Mouse (Mus musculus) lung, postnatal 0 days (tissue): ENCODE measurements around the gene Cir1. TPM values are rescaled to one million over a fixed set of nuclear protein-coding genes. Genes with fewer than 3 reads are reported as not detected.
A peak's percentile ranks its signal among the peaks of the same experiment; 100 is the strongest.

ENCODE experiments used
- ATAC-seq: fragments of 200-750 bp; cut with Nextera tagmentation; 2 replicates; pipeline ENCODE4 v1.8.0; 2017; ENCODE audit warnings: moderate library complexity
- DNase-seq: peaks from one replicate; pipeline ENCODE4 v3.0.0-alpha.2; 2016; ENCODE audit warnings: low spot score
- H3K27ac ChIP-seq: fragments of 300-500 bp; sonication (generic); 2 replicates; pipeline ENCODE4 v1.5.1; 2014; ENCODE audit warnings: antibody characterized with exemption, mild to moderate bottlenecking, low read length, mixed read lengths
- H3K27me3 ChIP-seq: fragments of 300-500 bp; sonication (generic); replicated peaks from 2 replicates; pipeline ENCODE4 v1.6.1; 2014; ENCODE audit warnings: low read length, mixed read lengths; ENCODE audit not compliant: insufficient read depth
- H3K36me3 ChIP-seq: fragments of 300-500 bp; sonication (generic); 2 replicates; pipeline ENCODE4 v1.6.1; 2014; ENCODE audit warnings: low read length, mixed read lengths; ENCODE audit not compliant: insufficient read depth
- H3K4me1 ChIP-seq: fragments of 300-500 bp; sonication (generic); 2 replicates; pipeline ENCODE4 v1.6.1; 2014; ENCODE audit warnings: antibody characterized with exemption, low read depth, low read length, mixed read lengths; ENCODE audit not compliant: insufficient read depth
- H3K4me2 ChIP-seq: fragments of 300-500 bp; sonication (generic); replicated peaks from 2 replicates; pipeline ENCODE4 v1.6.1; 2014; ENCODE audit warnings: low read depth, mild to moderate bottlenecking, low read length, moderate library complexity, mixed read lengths
- H3K4me3 ChIP-seq: fragments of 300-500 bp; sonication (generic); 2 replicates; pipeline ENCODE4 v1.5.1; 2014; ENCODE audit warnings: low read depth, low read length
- H3K9ac ChIP-seq: fragments of 300-500 bp; sonication (generic); replicated peaks from 2 replicates; pipeline ENCODE4 v1.6.1; 2014; ENCODE audit warnings: low read depth, mild to moderate bottlenecking
- H3K9me3 ChIP-seq: fragments of 300-500 bp; sonication (generic); 2 replicates; pipeline ENCODE4 v1.6.1; 2016; ENCODE audit warnings: low read length, mixed read lengths
- CTCF ChIP-seq: IDR thresholded peaks from 2 replicates; pipeline ENCODE4 v1.5.1; 2016; ENCODE audit warnings: antibody characterized with exemption, mild to moderate bottlenecking
- EP300 ChIP-seq: IDR thresholded peaks from 2 replicates; pipeline ENCODE4 v1.6.1; 2016; ENCODE audit warnings: antibody characterized with exemption, mild to moderate bottlenecking, control low read depth
- WGBS: fragments of 180-500 bp; shearing (Covaris S2); extraction: QIAGEN DNeasy Blood & Tissue Kit; methylation state at CpG from one replicate; pipeline ENCODE4 v1.1.7; 2014; 5-methylcytosine and 5-hydroxymethylcytosine counted together
- polyA plus RNA-seq: library from polyadenylated mRNA; unstranded; fragments of >200 nt; fragmentation: Nextera tagmentation; extraction: Ambion mirVana; gene quantifications from 2 replicates; pipeline ENCODE4 v1.2.1, GENCODE M21; 2015

Gene Cir1
- polyA plus RNA-seq, 1 experiment from 2014 or later = 39.3 TPM

DNA sequence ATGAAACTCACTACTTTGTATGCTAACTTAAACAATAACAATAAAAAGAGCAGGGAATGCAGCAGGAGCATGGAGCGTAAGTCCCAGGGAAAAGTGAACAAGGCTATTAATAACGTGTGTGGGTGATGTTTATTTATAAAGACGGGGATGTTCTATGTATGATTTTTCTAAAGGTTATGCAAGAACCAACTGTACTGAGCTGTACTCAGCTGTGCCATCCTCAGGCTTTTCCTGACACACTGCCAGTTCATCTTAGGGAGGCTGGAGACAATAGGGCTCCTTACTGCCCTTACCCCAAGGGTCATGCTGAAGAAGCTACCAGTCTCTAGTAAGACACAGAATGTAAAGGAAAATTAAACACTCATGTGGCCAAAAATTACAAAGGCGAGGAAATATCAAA lies 21.4 kb downstream of the Cir1 start:
- Histone ChIP-seq H3K27ac (no peak overlapping the region), H3K9me3 (no peaks in the 10 kb centered on the region), H3K27me3 (no peaks in the 10 kb centered on the region), H3K36me3 (peaks cover 22% of the 10 kb centered on the region), H3K9ac (no peak overlapping the region), H3K4me3 (no peak overlapping the region), H3K4me2 (no peak overlapping the region), H3K4me1 (no peaks in the 10 kb centered on the region)
- TF ChIP-seq EP300 (no peak), CTCF (no peak)
- ATAC-seq (no peak), DNase-seq (no peak)
- WGBS = 62% methylated on average over 4 of the region's 4 CpGs

DNA sequence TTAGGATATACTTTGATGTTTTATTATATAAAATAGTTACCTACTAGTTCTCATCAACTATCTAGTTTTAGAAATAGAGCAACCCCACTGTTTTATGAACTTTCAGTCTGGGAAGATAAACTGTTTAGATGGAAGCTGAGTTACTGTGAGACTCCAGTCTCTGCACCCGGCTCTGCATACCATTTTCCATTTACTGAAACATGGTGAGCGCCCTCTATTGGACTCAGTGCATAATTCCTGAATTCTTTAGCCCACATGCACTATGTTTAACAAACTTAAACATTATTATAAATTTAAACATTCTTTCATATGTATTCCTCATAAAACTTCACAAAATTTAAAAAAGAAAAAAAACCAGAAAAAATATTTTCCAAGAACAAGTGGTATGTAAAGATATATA lies 26.9 kb downstream of the Cir1 start:
- Histone ChIP-seq H3K9me3 (no peaks in the 10 kb centered on the region), H3K9ac (no peak overlapping the region), H3K4me2 (no peak overlapping the region), H3K4me1 (no peaks in the 10 kb centered on the region), H3K4me3 (no peak overlapping the region), H3K36me3 (peaks cover 13% of the 10 kb centered on the region), H3K27ac (no peak overlapping the region), H3K27me3 (peaks cover 10% of the 10 kb centered on the region; the same call in 1 of the 2 replicates)
- TF ChIP-seq EP300 (no peak), CTCF (peak; percentile 69)
- WGBS = 6% methylated on average over 2 of the region's 2 CpGs
- peak; percentile 76 for DNase-seq
- ATAC-seq = no peak

DNA sequence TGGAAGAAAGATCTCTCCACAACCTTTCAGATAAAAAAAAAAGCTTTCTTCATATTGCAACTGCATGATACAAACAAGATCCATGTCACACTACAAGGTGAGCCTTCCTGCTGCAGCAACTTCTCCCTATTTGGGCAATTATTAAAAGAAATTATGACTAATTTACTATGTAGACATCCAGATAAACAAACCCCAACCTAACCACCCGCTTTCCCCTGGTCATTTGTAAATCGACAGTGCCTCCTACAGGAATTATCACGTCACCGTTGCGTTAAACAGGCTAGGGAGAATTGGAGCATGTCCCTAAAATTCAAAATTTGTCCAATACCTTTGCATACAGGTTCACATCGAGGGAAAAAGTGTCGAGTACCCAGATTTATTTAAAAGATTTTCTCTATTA lies 30.8 kb downstream of the Cir1 start:
- 19% methylated on average over 7 of the region's 7 CpGs for WGBS
- Histone ChIP-seq H3K4me3 (no peak overlapping the region), H3K4me1 (no peaks in the 10 kb centered on the region), H3K4me2 (no peak overlapping the region), H3K9ac (no peak overlapping the region), H3K27me3 (peaks cover 39% of the 10 kb centered on the region), H3K9me3 (no peaks in the 10 kb centered on the region), H3K27ac (no peak overlapping the region), H3K36me3 (no peaks in the 10 kb centered on the region)
- peak; percentile 35 for DNase-seq
- TF ChIP-seq EP300 = no peak
- peak; percentile 64 for TF ChIP-seq CTCF
- no peak for ATAC-seq

DNA sequence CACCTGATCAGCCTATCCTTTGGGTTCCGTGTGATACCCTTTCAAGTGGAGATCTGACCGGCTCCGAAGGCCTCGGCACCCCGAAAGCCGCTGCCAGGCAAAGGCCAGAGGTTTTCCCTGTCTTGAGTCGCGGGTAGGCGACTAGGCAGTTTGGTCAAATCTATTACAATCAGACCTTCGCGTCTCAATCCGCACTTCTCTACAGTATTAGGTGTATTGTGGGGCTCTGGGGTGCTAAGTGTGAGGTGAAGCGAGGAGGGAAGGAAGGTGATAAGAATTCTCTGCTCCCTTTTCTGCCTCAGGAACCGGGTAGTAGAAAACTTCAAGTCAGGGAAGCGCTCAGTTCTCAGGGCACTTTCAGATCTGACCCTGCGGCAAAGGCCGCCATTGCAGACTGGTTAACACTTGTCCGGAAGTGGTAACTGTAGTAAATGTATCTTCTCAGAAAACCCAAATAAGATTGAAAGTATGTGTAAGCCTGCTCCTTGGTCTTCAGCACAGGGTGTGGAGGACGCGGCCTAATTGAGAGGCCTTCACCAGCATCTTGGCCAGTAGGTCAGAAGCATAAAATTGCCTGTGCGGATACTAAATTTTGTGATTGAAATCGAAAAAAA lies 31.3 kb downstream of the Cir1 start:
- peaks cover 43% of the 10 kb centered on the region for H3K27me3 ChIP-seq
- 23% methylated on average over 22 of the region's 22 CpGs for WGBS
- no peaks in the 10 kb centered on the region for H3K9me3 ChIP-seq
- 0 out of 2 replicates have a peak overlapping the region, but pooled peaks have one; percentile 22 for H3K4me3 ChIP-seq
- no peaks in the 10 kb centered on the region for H3K4me1 ChIP-seq
- no peak for ATAC-seq
- H3K36me3 ChIP-seq = no peaks in the 10 kb centered on the region
- H3K9ac ChIP-seq = no peak overlapping the region
- H3K4me2 ChIP-seq = no peak overlapping the region
- no peak overlapping the region for H3K27ac ChIP-seq
- TF ChIP-seq EP300 (no peak), CTCF (no peak)
- DNase-seq = peak; percentile 44

DNA sequence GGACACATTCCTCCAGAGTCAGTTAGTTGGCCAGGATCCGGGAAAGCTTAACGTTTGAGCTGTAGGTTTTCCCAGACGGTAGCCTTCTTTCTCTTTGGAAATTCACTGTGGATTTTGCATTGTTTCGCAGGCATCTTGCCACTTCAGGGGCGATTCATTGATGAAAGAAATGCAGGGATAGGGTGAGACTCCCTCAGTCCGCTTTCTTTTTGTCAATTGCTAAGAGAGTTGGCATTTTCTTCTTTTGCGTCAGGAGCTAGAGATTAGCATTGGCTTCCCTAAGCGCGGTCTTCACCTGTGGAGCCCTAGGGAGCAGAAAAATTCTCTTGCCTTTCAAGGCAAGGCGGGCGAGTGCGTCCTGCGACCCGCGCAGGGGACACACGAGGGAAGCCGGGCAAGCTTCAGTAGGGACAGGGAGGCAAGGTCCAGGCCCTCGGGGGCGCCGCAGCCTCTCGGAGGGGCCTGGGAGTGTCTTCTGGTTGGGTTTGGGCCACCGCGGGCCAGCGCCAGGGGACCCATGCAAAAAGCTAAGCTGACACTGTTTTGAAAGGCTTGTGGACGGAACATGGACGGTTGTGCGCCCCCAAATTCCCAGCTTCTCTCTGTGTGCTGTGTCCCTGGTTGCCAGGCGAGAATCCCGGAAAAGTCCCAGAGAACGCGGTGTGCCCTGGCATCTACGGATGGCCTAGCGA lies 32.0 kb downstream of the Cir1 start:
- no peaks in the 10 kb centered on the region for H3K9me3 ChIP-seq
- H3K36me3 ChIP-seq = no peaks in the 10 kb centered on the region
- H3K27ac ChIP-seq = no peak overlapping the region
- TF ChIP-seq EP300 = no peak
- TF ChIP-seq CTCF = no peak
- H3K27me3 ChIP-seq = peaks cover 48% of the 10 kb centered on the region
- 4% methylated on average over 33 of the region's 33 CpGs for WGBS
- no peaks in the 10 kb centered on the region for H3K4me1 ChIP-seq
- peak overlapping the region; percentile 22; the same call in 1 of the 2 replicates for H3K4me3 ChIP-seq
- H3K9ac ChIP-seq = no peak overlapping the region
- peak overlapping the region; percentile 20; the same call in 1 of the 2 replicates for H3K4me2 ChIP-seq
- DNase-seq = peak; percentile 22
- no peak for ATAC-seq

DNA sequence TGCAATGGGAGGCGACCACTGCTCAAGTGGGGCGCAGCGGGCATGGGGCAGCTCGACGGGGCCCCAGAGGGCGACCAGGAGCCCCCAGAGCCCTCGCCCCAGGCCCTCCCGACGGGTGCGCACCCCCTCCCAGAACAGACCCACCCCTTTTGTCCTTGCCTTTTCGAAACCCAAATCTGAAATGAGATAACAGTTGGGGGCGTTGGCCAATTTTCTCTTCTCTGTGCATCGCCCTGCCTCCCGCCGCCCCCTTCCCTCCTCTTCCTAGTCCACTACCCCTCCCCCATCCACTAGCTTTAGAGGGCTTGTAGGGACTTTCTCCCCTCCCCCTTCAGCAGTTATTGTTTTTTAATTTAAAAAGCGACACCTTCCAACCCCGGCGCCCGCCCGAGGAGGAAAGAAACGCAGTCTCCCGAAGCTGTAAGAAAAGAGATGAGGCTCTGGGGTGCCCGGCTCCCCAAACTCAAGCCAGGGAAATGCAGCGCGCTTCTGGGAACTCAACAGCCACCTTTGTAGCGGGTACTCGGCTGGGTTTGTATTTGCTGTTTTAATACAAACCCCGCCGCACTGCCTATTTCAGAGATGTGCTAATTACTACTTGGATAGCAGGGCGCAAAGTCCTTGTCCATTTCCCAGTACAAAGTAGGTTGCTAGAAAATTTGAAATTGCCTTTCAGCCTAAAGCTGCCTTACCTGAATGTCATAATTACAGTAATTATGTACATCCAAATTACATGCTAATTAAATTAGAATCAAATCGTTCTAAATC lies 33.0 kb downstream of the Cir1 start:
- 3% methylated on average over 30 of the region's 31 CpGs for WGBS
- Histone ChIP-seq H3K9ac (no peak overlapping the region), H3K9me3 (no peaks in the 10 kb centered on the region), H3K27me3 (peaks cover 51% of the 10 kb centered on the region), H3K4me1 (no peaks in the 10 kb centered on the region; the same call in 1 of the 2 replicates), H3K4me2 (no peak overlapping the region; the same call in 1 of the 2 replicates), H3K4me3 (no peak overlapping the region), H3K27ac (no peak overlapping the region), H3K36me3 (no peaks in the 10 kb centered on the region)
- no peak for TF ChIP-seq EP300
- no peak for TF ChIP-seq CTCF
- no peak for DNase-seq
- ATAC-seq = no peak
